Mouse (Mus musculus): ENCODE results near the gene Ttyh3.

Ttyh3 gene

GRCm38 (mm10) chr5:140571201-140571600 lies 77.6 kb downstream of the Ttyh3 start:
- no peak for DNase-seq
